Comparison of ENCODE assay signal across 21 mouse cellular contexts in the genomic region with DNA sequence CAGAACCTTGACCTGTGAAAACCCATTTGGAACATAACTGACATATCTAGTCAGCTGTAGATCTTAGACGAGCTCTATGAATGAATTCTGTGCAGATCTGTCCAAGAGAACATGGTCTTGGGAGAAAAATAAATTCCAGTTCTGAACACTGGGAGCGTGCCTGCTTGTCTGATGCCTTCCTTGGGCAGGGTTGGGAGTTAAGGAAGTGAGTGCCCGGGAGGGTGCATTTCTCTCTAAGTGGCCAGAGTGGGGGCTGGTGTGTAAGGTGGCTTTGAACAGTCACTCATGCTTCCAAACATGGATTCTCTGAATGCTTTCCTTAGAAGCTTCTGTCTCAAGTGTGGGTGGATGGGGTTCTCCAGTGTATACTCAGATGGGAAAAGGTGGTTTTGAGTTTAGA. TPM values are rescaled to one million over a fixed set of nuclear protein-coding genes. Genes with fewer than 3 reads are reported as not detected.
A peak's percentile ranks its signal among the peaks of the same experiment; 100 is the strongest.
DNase-seq lines count a peak whose midpoint lies in the region; ATAC-seq and TF ChIP-seq lines count a peak whose summit lies in the region.
"Had no signal": no experiment of that assay in that cellular context is flagged by ENCODE, and none has a peak within 500 bp of the region (broad histone marks: within the 10 kb centered on the region; RNA-seq: fewer than 3 reads in every experiment).

No protein-coding gene starts in this region.

- no peaks in the 10 kb centered on the region for H3K9me3 ChIP-seq in forebrain, embryonic 14.5 days (replicated peaks; ENCODE audit: control insufficient read depth, low read length)
- H3K9me3 ChIP-seq in forebrain, embryonic 11.5 days (ENCODE audit: control insufficient read depth, low read length), result no peaks in the 10 kb centered on the region
- H3K9me3 ChIP-seq in heart, embryonic 16.5 days (replicated peaks; ENCODE audit: control insufficient read depth, low read length), result no peaks in the 10 kb centered on the region
- H3K9me3 ChIP-seq in heart, embryonic 11.5 days (replicated peaks; ENCODE audit: control insufficient read depth, low read length), result no peaks in the 10 kb centered on the region
- no peaks in the 10 kb centered on the region for H3K9me3 ChIP-seq in liver, embryonic 13.5 days (replicated peaks)
- H3K9me3 ChIP-seq in liver, postnatal 0 days (ENCODE audit: low read length), result no peaks in the 10 kb centered on the region
- H3K9me3 ChIP-seq in intestine, postnatal 0 days (ENCODE audit: control insufficient read depth), result no peaks in the 10 kb centered on the region
- H3K9me3 ChIP-seq: embryonic facial prominence, embryonic 13.5 days; G1E; liver, embryonic 15.5 days; neural tube, embryonic 13.5 days had no signal

- H3K4me2 ChIP-seq in forebrain, embryonic 14.5 days (ENCODE audit: low read length), result no peak overlapping the region
- no peak overlapping the region for H3K4me2 ChIP-seq in forebrain, embryonic 11.5 days (ENCODE audit: low read depth, low read length, severe bottlenecking)
- H3K4me2 ChIP-seq in heart, embryonic 16.5 days (ENCODE audit: low read depth, low read length), result no peak overlapping the region
- no peak overlapping the region for H3K4me2 ChIP-seq in heart, embryonic 11.5 days
- no peak overlapping the region for H3K4me2 ChIP-seq in liver, embryonic 13.5 days
- H3K4me2 ChIP-seq in liver, postnatal 0 days (ENCODE audit: low read depth, low read length), result no peak overlapping the region
- no peak overlapping the region for H3K4me2 ChIP-seq in intestine, postnatal 0 days (replicated peaks; ENCODE audit: low read depth)
- H3K4me2 ChIP-seq: embryonic facial prominence, embryonic 13.5 days; liver, embryonic 15.5 days; neural tube, embryonic 13.5 days had no signal

- DNase-seq in forebrain, embryonic 14.5 days (ENCODE audit: low spot score), result no peak
- no peak for DNase-seq in forebrain, embryonic 11.5 days (ENCODE audit: low spot score)
- no peak for DNase-seq in liver, embryonic 13.5 days
- DNase-seq in liver, postnatal 0 days, result no peak
- DNase-seq in ovary, adult 18-20 months (ENCODE audit: low spot score), result no peak
- DNase-seq: cerebellum, adult 9-11 months; gastrocnemius, postnatal 25 days; right cerebral cortex, postnatal 25 days; thymus, postnatal 36 days had no signal

- no peaks in the 10 kb centered on the region for H3K27me3 ChIP-seq in forebrain, embryonic 14.5 days (replicated peaks; ENCODE audit: control insufficient read depth, insufficient read depth, low read length)
- no peaks in the 10 kb centered on the region for H3K27me3 ChIP-seq in forebrain, embryonic 11.5 days (ENCODE audit: control insufficient read depth, insufficient read depth, low read length)
- H3K27me3 ChIP-seq in heart, embryonic 16.5 days (ENCODE audit: control insufficient read depth, insufficient read depth, low read length), result no peaks in the 10 kb centered on the region
- no peaks in the 10 kb centered on the region for H3K27me3 ChIP-seq in heart, embryonic 11.5 days (ENCODE audit: control insufficient read depth, insufficient read depth, low read length)
- H3K27me3 ChIP-seq in liver, embryonic 13.5 days, result no peaks in the 10 kb centered on the region
- no peaks in the 10 kb centered on the region for H3K27me3 ChIP-seq in liver, postnatal 0 days (ENCODE audit: insufficient read depth, low read length)
- H3K27me3 ChIP-seq in intestine, postnatal 0 days (replicated peaks; ENCODE audit: control insufficient read depth, insufficient read depth, low read length), result no peaks in the 10 kb centered on the region
- H3K27me3 ChIP-seq: embryonic facial prominence, embryonic 13.5 days; liver, embryonic 15.5 days; neural tube, embryonic 13.5 days had no signal

- TF ChIP-seq EP300 in liver, postnatal 0 days (IDR thresholded peaks at IDR 0.05; ENCODE audit: low read depth), result no peak

- no peak for ATAC-seq in forebrain, embryonic 14.5 days
- no peak for ATAC-seq in forebrain, embryonic 11.5 days (replicated peaks; ENCODE audit: low FRiP score)
- ATAC-seq in heart, embryonic 16.5 days (replicated peaks; ENCODE audit: extremely low read depth, insufficient read depth, low FRiP score), result no peak; the same call in 1 of the 2 replicates
- ATAC-seq in heart, embryonic 11.5 days (replicated peaks; ENCODE audit: insufficient number of reproducible peaks, low FRiP score, low TSS enrichment), result no peak
- no peak for ATAC-seq in liver, embryonic 13.5 days (ENCODE audit: low read depth)
- ATAC-seq in liver, postnatal 0 days, result no peak
- no peak for ATAC-seq in intestine, postnatal 0 days
- ATAC-seq: CD4-positive, CD25-positive, alpha-beta regulatory T cell, adult 4 months had no signal

- peaks cover 12% of the 10 kb centered on the region; the same call in 1 of the 2 replicates for H3K36me3 ChIP-seq in forebrain, embryonic 14.5 days (ENCODE audit: control insufficient read depth, insufficient read depth, low read length)
- H3K36me3 ChIP-seq in forebrain, embryonic 11.5 days (ENCODE audit: control insufficient read depth, insufficient read depth, low read length), result no peaks in the 10 kb centered on the region
- H3K36me3 ChIP-seq in heart, embryonic 16.5 days (ENCODE audit: control insufficient read depth, insufficient read depth), result no peaks in the 10 kb centered on the region
- H3K36me3 ChIP-seq in heart, embryonic 11.5 days (ENCODE audit: control insufficient read depth, insufficient read depth, low read length), result no peaks in the 10 kb centered on the region
- H3K36me3 ChIP-seq in liver, embryonic 13.5 days, result peaks cover 50% of the 10 kb centered on the region
- H3K36me3 ChIP-seq in liver, postnatal 0 days (replicated peaks; ENCODE audit: insufficient read depth, low read length), result no peaks in the 10 kb centered on the region
- H3K36me3 ChIP-seq in intestine, postnatal 0 days (ENCODE audit: control insufficient read depth, insufficient read depth), result no peaks in the 10 kb centered on the region
- H3K36me3 ChIP-seq: neural tube, embryonic 13.5 days had no signal

- TF ChIP-seq CTCF in liver, postnatal 0 days (IDR thresholded peaks at IDR 0.05; ENCODE audit: low read depth), result no peak
- TF ChIP-seq CTCF in intestine, postnatal 0 days (IDR thresholded peaks at IDR 0.05; ENCODE audit: low read depth), result peak; percentile 46

- H3K9ac ChIP-seq in forebrain, embryonic 14.5 days (ENCODE audit: low read length), result no peak overlapping the region
- no peak overlapping the region for H3K9ac ChIP-seq in forebrain, embryonic 11.5 days (ENCODE audit: low read length)
- H3K9ac ChIP-seq in heart, embryonic 16.5 days (ENCODE audit: low read length), result no peak overlapping the region
- no peak overlapping the region for H3K9ac ChIP-seq in heart, embryonic 11.5 days (ENCODE audit: low read depth, low read length)
- 0 out of 2 replicates have a peak overlapping the region, but pooled peaks have one; percentile 20 for H3K9ac ChIP-seq in liver, embryonic 13.5 days
- no peak overlapping the region for H3K9ac ChIP-seq in liver, postnatal 0 days (replicated peaks)
- H3K9ac ChIP-seq in intestine, postnatal 0 days (ENCODE audit: low read depth, low read length), result no peak overlapping the region
- H3K9ac ChIP-seq: embryonic facial prominence, embryonic 13.5 days; liver, embryonic 15.5 days; neural tube, embryonic 13.5 days had no signal

- H3K4me1 ChIP-seq in forebrain, embryonic 14.5 days (ENCODE audit: control insufficient read depth, insufficient read depth, low read length), result peaks cover 46% of the 10 kb centered on the region
- H3K4me1 ChIP-seq in forebrain, embryonic 11.5 days (replicated peaks; ENCODE audit: control insufficient read depth, insufficient read depth, low read length), result peaks cover 3% of the 10 kb centered on the region; the same call in 1 of the 2 replicates
- H3K4me1 ChIP-seq in heart, embryonic 16.5 days (ENCODE audit: control insufficient read depth, insufficient read depth, low read length), result peaks cover 38% of the 10 kb centered on the region
- H3K4me1 ChIP-seq in heart, embryonic 11.5 days (ENCODE audit: control insufficient read depth, insufficient read depth, low read length), result peaks cover 26% of the 10 kb centered on the region
- H3K4me1 ChIP-seq in liver, embryonic 13.5 days (replicated peaks), result peaks cover 74% of the 10 kb centered on the region
- H3K4me1 ChIP-seq in liver, postnatal 0 days (ENCODE audit: insufficient read depth), result peaks cover 4% of the 10 kb centered on the region; the same call in 1 of the 2 replicates
- H3K4me1 ChIP-seq in intestine, postnatal 0 days (replicated peaks; ENCODE audit: control insufficient read depth, insufficient read depth, low read length), result no peaks in the 10 kb centered on the region

- no peak overlapping the region for H3K4me3 ChIP-seq in forebrain, embryonic 14.5 days (ENCODE audit: low read depth, low read length)
- no peak overlapping the region for H3K4me3 ChIP-seq in forebrain, embryonic 11.5 days (ENCODE audit: low read depth, low read length)
- H3K4me3 ChIP-seq in heart, embryonic 16.5 days (ENCODE audit: low read length), result no peak overlapping the region
- no peak overlapping the region for H3K4me3 ChIP-seq in heart, embryonic 11.5 days (ENCODE audit: low read depth, low read length)
- H3K4me3 ChIP-seq in liver, embryonic 13.5 days (replicated peaks), result no peak overlapping the region
- no peak overlapping the region for H3K4me3 ChIP-seq in liver, postnatal 0 days (ENCODE audit: low read depth, low read length)
- no peak overlapping the region for H3K4me3 ChIP-seq in intestine, postnatal 0 days (ENCODE audit: low read depth, low read length)
- H3K4me3 ChIP-seq: embryonic facial prominence, embryonic 13.5 days; liver, embryonic 15.5 days; neural tube, embryonic 13.5 days had no signal

- H3K27ac ChIP-seq in forebrain, embryonic 14.5 days (ENCODE audit: low read depth, low read length), result peak overlapping the region; percentile 11; the same call in 1 of the 2 replicates
- H3K27ac ChIP-seq in forebrain, embryonic 11.5 days (ENCODE audit: low read depth, low read length), result no peak overlapping the region
- peak overlapping the region; percentile 15 for H3K27ac ChIP-seq in heart, embryonic 16.5 days (ENCODE audit: low read length)
- no peak overlapping the region for H3K27ac ChIP-seq in heart, embryonic 11.5 days (ENCODE audit: low read depth, low read length)
- peak overlapping the region; percentile 45 for H3K27ac ChIP-seq in liver, embryonic 13.5 days
- H3K27ac ChIP-seq in liver, postnatal 0 days (ENCODE audit: low read depth), result no peak overlapping the region
- no peak overlapping the region for H3K27ac ChIP-seq in intestine, postnatal 0 days (ENCODE audit: low read depth, low read length)
- H3K27ac ChIP-seq: neural tube, embryonic 13.5 days had no signal

- WGBS in forebrain, embryonic 14.5 days, result 72% methylated on average over 3 of the region's 3 CpGs
- 75% methylated on average over 3 of the region's 3 CpGs for WGBS in forebrain, embryonic 11.5 days
- WGBS in heart, embryonic 16.5 days, result 32% methylated on average over 3 of the region's 3 CpGs
- WGBS in heart, embryonic 11.5 days (ENCODE audit: insufficient replicate concordance), result 36% methylated on average over 3 of the region's 3 CpGs
- WGBS in liver, embryonic 13.5 days (ENCODE audit: insufficient replicate concordance), result 58% methylated on average over 3 of the region's 3 CpGs
- WGBS in liver, postnatal 0 days (ENCODE audit: insufficient replicate concordance), result 59% methylated on average over 3 of the region's 3 CpGs
- whole genome bisulfite sequencing in intestine, postnatal 0 days, result 50% methylated on average over 3 of the region's 3 CpGs

RNA-seq across cellular contexts. Expression of a gene that starts 31.1 kb away (rescaled TPM):
- 148 and 174 TPM in 2 replicates for polyA plus RNA-seq in forebrain, embryonic 14.5 days (2014; fragmentation: Nextera tagmentation; extraction: Ambion mirVana)
- 97.0 and 101 TPM in 2 replicates for polyA plus RNA-seq in forebrain, embryonic 11.5 days (2014; fragmentation: Nextera tagmentation; extraction: Ambion mirVana)
- polyA plus RNA-seq in heart, embryonic 16.5 days (2015; fragmentation: Nextera tagmentation; extraction: Ambion mirVana), result 15.0 TPM in 2 replicates
- polyA plus RNA-seq in heart, embryonic 11.5 days (2014; fragmentation: Nextera tagmentation; extraction: Ambion mirVana), result 19.1 and 21.7 TPM in 2 replicates
- polyA plus RNA-seq in liver, embryonic 13.5 days (2015; fragmentation: Nextera tagmentation; extraction: Ambion mirVana), result 37.9 and 45.0 TPM in 2 replicates
- polyA plus RNA-seq in liver, postnatal 0 days (2015; fragmentation: Nextera tagmentation; extraction: Ambion mirVana), result 6.6 and 10.3 TPM in 2 replicates
- polyA plus RNA-seq in intestine, postnatal 0 days (2015; fragmentation: Nextera tagmentation; extraction: Ambion mirVana), result 5.9 and 6.5 TPM in 2 replicates

RNA-seq across cellular contexts. Expression of a gene that starts 34.1 kb away (rescaled TPM):
- polyA plus RNA-seq in forebrain, embryonic 14.5 days (2014; fragmentation: Nextera tagmentation; extraction: Ambion mirVana), result 0.32 and 0.41 TPM in 2 replicates
- polyA plus RNA-seq in forebrain, embryonic 11.5 days (2014; fragmentation: Nextera tagmentation; extraction: Ambion mirVana), result not detected in 2 replicates
- not detected in 2 replicates for polyA plus RNA-seq in heart, embryonic 16.5 days (2015; fragmentation: Nextera tagmentation; extraction: Ambion mirVana)
- not detected in 2 replicates for polyA plus RNA-seq in heart, embryonic 11.5 days (2014; fragmentation: Nextera tagmentation; extraction: Ambion mirVana)
- not detected in 2 replicates for polyA plus RNA-seq in liver, embryonic 13.5 days (2015; fragmentation: Nextera tagmentation; extraction: Ambion mirVana)
- not detected in 2 replicates for polyA plus RNA-seq in liver, postnatal 0 days (2015; fragmentation: Nextera tagmentation; extraction: Ambion mirVana)
- not detected in 2 replicates for polyA plus RNA-seq in intestine, postnatal 0 days (2015; fragmentation: Nextera tagmentation; extraction: Ambion mirVana)
- polyA plus RNA-seq: CD4-positive, CD25-positive, alpha-beta regulatory T cell, adult 4 months; embryonic facial prominence, embryonic 13.5 days; G1E; intestine, embryonic 14.5 days; kidney, embryonic 16.5 days; limb, embryonic 11.5 days; liver, embryonic 15.5 days; neural tube, embryonic 13.5 days; testis, adult 2 months had no signal

Comparison
In these comparisons a context has a peak if more than half of its experiments do, and no peak if none do; other contexts are left out.
1. H3K27ac ChIP-seq: peak in forebrain, embryonic 14.5 days (single experiment), heart, embryonic 16.5 days (single experiment) and liver, embryonic 13.5 days (single experiment); none in forebrain, embryonic 11.5 days (single experiment), heart, embryonic 11.5 days (single experiment), liver, postnatal 0 days (single experiment) and intestine, postnatal 0 days (single experiment).